Mouse (Mus musculus) induced T-regulatory cell, adult 2 months (primary cell): ENCODE data around the gene Olig2.
"Not testable (repeated sequence)": the region's sequence is repeated elsewhere in the genome, so short reads cannot be mapped to it uniquely, and the experiment has no call there.

Source experiments
- DNase-seq: peaks from one replicate; pipeline ENCODE4 v3.0.0-alpha.2; 2012; ENCODE audit warnings: low read depth

The Olig2 gene

GRCm38 (mm10) chr16:91226883-91227759 lies 1.9 kb downstream of the Olig2 start:
- DNase-seq = peak; percentile 10

GRCm38 (mm10) chr16:91227760-91228043 lies 2.4 kb downstream of the Olig2 start:
- no peak for DNase-seq

GRCm38 (mm10) chr16:91228238-91229071 lies 3.2 kb downstream of the Olig2 start:
- DNase-seq = no peak

- no peak for DNase-seq
Measured at GRCm38 (mm10) chr16:91229072-91229348, 3.8 kb downstream of the Olig2 start.

- DNase-seq = no peak
Measured at GRCm38 (mm10) chr16:91229643-91230042, 4.4 kb downstream of the Olig2 start.

GRCm38 (mm10) chr16:91231781-91232469 lies 6.7 kb downstream of the Olig2 start:
- no peak for DNase-seq

- DNase-seq = no peak
Measured at GRCm38 (mm10) chr16:91232470-91233240, 7.4 kb downstream of the Olig2 start.

GRCm38 (mm10) chr16:91233241-91233944 lies 8.1 kb downstream of the Olig2 start:
- DNase-seq = no peak

- DNase-seq = no peak
Measured at GRCm38 (mm10) chr16:91239024-91239423, 13.8 kb downstream of the Olig2 start.

- DNase-seq = no peak
Measured at GRCm38 (mm10) chr16:91246292-91246691, 21.0 kb downstream of the Olig2 start.

GRCm38 (mm10) chr16:91255419-91256164 lies 30.3 kb downstream of the Olig2 start:
- not testable (repeated sequence) for DNase-seq

- no peak for DNase-seq
Measured at GRCm38 (mm10) chr16:91258956-91259355, 33.7 kb downstream of the Olig2 start.

- DNase-seq = no peak
Measured at GRCm38 (mm10) chr16:91260861-91261260, 35.6 kb downstream of the Olig2 start.

GRCm38 (mm10) chr16:91262467-91263220 lies 37.4 kb downstream of the Olig2 start:
- DNase-seq = no peak

- no peak for DNase-seq
Measured at GRCm38 (mm10) chr16:91265972-91266371, 40.7 kb downstream of the Olig2 start.

- no peak for DNase-seq
Measured at GRCm38 (mm10) chr16:91268724-91269452, 43.6 kb downstream of the Olig2 start.

- DNase-seq = no peak
Measured at GRCm38 (mm10) chr16:91269468-91270211, 44.4 kb downstream of the Olig2 start, which contains the start of gene Olig1. TSS of gene Olig1 (plus strand) at chr16:91269772.

- DNase-seq = no peak
Measured at GRCm38 (mm10) chr16:91270212-91270971, 45.1 kb downstream of the Olig2 start.
